Mouse (Mus musculus) right cerebral cortex, adult 2 months (tissue): ENCODE data around the gene Tmem210.
"Not testable (repeated sequence)": the region's sequence is repeated elsewhere in the genome, so short reads cannot be mapped to it uniquely, and the experiment has no call there.

ENCODE experiments used
- DNase-seq, 2 experiments: peaks; one replicate each; pipeline ENCODE4 v3.0.0; 2021 to 2022; ENCODE audit warnings: low spot score in 2 of 2

Gene Tmem210

GRCm38 (mm10) chr2:25287927-25288649, at the start of gene Tmem210:
Gene Tmem210 (plus strand): TSS chr2:25288145.
- no peak for DNase-seq

- no peak for DNase-seq
These were observed 48.2 kb upstream of the Tmem210 start for GRCm38 (mm10) chr2:25239766-25240165.

- no peak for DNase-seq
These were observed 47.6 kb upstream of the Tmem210 start for GRCm38 (mm10) chr2:25240310-25240709.

- DNase-seq = peak; percentile 69 to 70
These were observed 47.1 kb upstream of the Tmem210 start for GRCm38 (mm10) chr2:25240723-25241437.

- no peak for DNase-seq
These were observed 46.5 kb upstream of the Tmem210 start for GRCm38 (mm10) chr2:25241438-25241775.

- peak; percentile 42 to 45 for DNase-seq
These were observed 45.8 kb upstream of the Tmem210 start, which contains the start of the genes Rnf208 and Cysrt1 for GRCm38 (mm10) chr2:25242101-25242506. Gene Rnf208 (plus strand): TSS chr2:25242255. Gene Cysrt1 (minus strand): TSS chr2:25242452.

- no peak for DNase-seq
These were observed 44.6 kb upstream of the Tmem210 start for GRCm38 (mm10) chr2:25243342-25243741.

GRCm38 (mm10) chr2:25244144-25244543, 43.8 kb upstream of the Tmem210 start:
- DNase-seq = no peak

GRCm38 (mm10) chr2:25246183-25247072, 41.5 kb upstream of the Tmem210 start, which contains the start of gene AL732309.1:
Gene AL732309.1 (minus strand): TSS chr2:25246863.
- DNase-seq = no peak

GRCm38 (mm10) chr2:25252331-25252730, 35.6 kb upstream of the Tmem210 start:
- DNase-seq = no peak

GRCm38 (mm10) chr2:25255284-25255779, 32.6 kb upstream of the Tmem210 start, which contains the start of gene Tmem203:
Gene Tmem203 (plus strand): TSS chr2:25255439.
- DNase-seq = peak; percentile 89 to 92

- not testable (repeated sequence) for DNase-seq
These were observed 31.4 kb upstream of the Tmem210 start for GRCm38 (mm10) chr2:25256443-25257109.

- not testable (repeated sequence) for DNase-seq
These were observed 30.7 kb upstream of the Tmem210 start for GRCm38 (mm10) chr2:25257250-25257649.

- DNase-seq = no peak
These were observed 29.1 kb upstream of the Tmem210 start for GRCm38 (mm10) chr2:25258887-25259286.

GRCm38 (mm10) chr2:25261870-25262269, 26.1 kb upstream of the Tmem210 start:
- DNase-seq = peak in 1 of 2 experiments; percentile 46

GRCm38 (mm10) chr2:25262291-25262767, 25.6 kb upstream of the Tmem210 start, which contains the start of gene Tprn:
Gene Tprn (plus strand): TSS chr2:25262618.
- peak; percentile 93 to 94 for DNase-seq

GRCm38 (mm10) chr2:25262795-25263622, 24.9 kb upstream of the Tmem210 start:
- DNase-seq = no peak

- no peak for DNase-seq
These were observed 24.2 kb upstream of the Tmem210 start for GRCm38 (mm10) chr2:25263623-25264285.

- DNase-seq = no peak
These were observed 23.7 kb upstream of the Tmem210 start for GRCm38 (mm10) chr2:25264286-25264660.
